Mouse (Mus musculus) myocyte (in vitro differentiated cells): ENCODE results near the gene Grm8.

ENCODE experiments used
- CEBPB ChIP-seq: IDR thresholded peaks from 2 replicates; pipeline ENCODE4 v1.6.1; 2011; ENCODE audit warnings: mild to moderate bottlenecking, moderate library complexity; ENCODE audit not compliant: poor library complexity, insufficient read depth, severe bottlenecking
- POLR2A ChIP-seq: IDR thresholded peaks from one replicate; pipeline ENCODE4 v1.6.1; 2011; ENCODE audit warnings: low read depth, mild to moderate bottlenecking, control low read depth, moderate library complexity; ENCODE audit not compliant: insufficient read length

DNA sequence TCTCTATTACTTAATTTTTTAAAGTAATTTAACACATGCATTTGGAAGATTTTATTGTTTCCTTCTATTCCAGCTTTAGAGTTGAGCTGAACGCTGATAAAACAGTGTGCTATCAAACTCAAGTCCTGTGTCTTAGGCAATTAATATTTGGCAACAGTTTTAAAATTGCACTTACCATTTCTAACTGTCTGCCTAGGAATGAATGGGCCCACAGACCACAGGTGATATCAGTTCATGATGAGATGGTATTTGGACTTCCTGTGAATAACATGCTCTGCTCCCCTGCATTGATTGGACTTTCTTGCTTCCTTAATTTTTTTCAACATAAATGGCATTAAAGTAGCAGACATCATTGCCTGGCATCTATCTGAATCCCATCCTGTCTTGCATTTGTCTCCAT, 232.8 kb downstream of the Grm8 start:
- TF ChIP-seq POLR2A (no peak), CEBPB (no peak)
